Mouse (Mus musculus) CH12.LX (cell line): ENCODE measurements around the gene Pbx3. TPM values are rescaled to one million over a fixed set of nuclear protein-coding genes. Genes with fewer than 3 reads are reported as not detected.

Experiments
- DNase-seq: peaks from one replicate; pipeline ENCODE4 v3.0.0-alpha.2; 2013; ENCODE audit errors: extremely low read depth
- H3K27ac ChIP-seq: 2 replicates; pipeline ENCODE4 v1.5.1; 2012; ENCODE audit warnings: low read depth, mild to moderate bottlenecking, control low read depth, moderate library complexity; ENCODE audit not compliant: insufficient read depth
- H3K27me3 ChIP-seq: replicated peaks from 2 replicates; pipeline ENCODE3; 2012; ENCODE audit warnings: inconsistent platforms
- H3K36me3 ChIP-seq, 2 experiments: replicated peaks in 1 of 2; 2 replicates each; pipeline versions ENCODE3 to v1.6.1; 2012; ENCODE audit warnings: inconsistent platforms in 1 of 2, low read length in 1 of 2, mild to moderate bottlenecking in 1 of 2, mixed read lengths in 1 of 2, moderate library complexity in 1 of 2; ENCODE audit not compliant: control insufficient read depth in 1 of 2, insufficient read depth in 1 of 2
- H3K4me1 ChIP-seq, 2 experiments: 2 replicates each; pipeline ENCODE4 v1.6.1; 2012; ENCODE audit warnings: inconsistent platforms in 1 of 2, moderate library complexity in 1 of 2; ENCODE audit not compliant: insufficient read depth in 2 of 2, control insufficient read depth in 1 of 2
- H3K4me2 ChIP-seq: 2 replicates; pipeline ENCODE4 v1.6.1; 2012; ENCODE audit warnings: low read depth, mild to moderate bottlenecking, control low read depth; ENCODE audit not compliant: poor library complexity, insufficient read depth, severe bottlenecking
- H3K4me3 ChIP-seq, 3 experiments: fragments of 150-350 bp in 1 of 3; sonication (generic) in 1 of 3; replicated peaks in 1 of 3; 2 replicates each; pipeline versions ENCODE3 to v1.5.1; 2011 to 2012; ENCODE audit warnings: low read depth in 2 of 3, low read length in 2 of 3, mild to moderate bottlenecking in 2 of 3, moderate library complexity in 2 of 3, control low read depth in 1 of 3, improper control_type of control experiment in 1 of 3, inconsistent platforms in 1 of 3, mixed read lengths in 1 of 3; ENCODE audit not compliant: poor library complexity in 1 of 3
- H3K79me2 ChIP-seq: replicated peaks from 2 replicates; pipeline ENCODE4 v1.6.1; 2012; ENCODE audit warnings: mild to moderate bottlenecking, moderate library complexity; ENCODE audit not compliant: control insufficient read depth, poor library complexity, insufficient read depth, severe bottlenecking; ENCODE audit errors: extremely low read depth
- H3K9ac ChIP-seq: 2 replicates; pipeline ENCODE4 v1.6.1; 2012; ENCODE audit warnings: low read depth, mild to moderate bottlenecking, control low read depth, moderate library complexity; ENCODE audit not compliant: insufficient read depth
- H3K9me3 ChIP-seq: replicated peaks from 2 replicates; pipeline ENCODE3; 2012; ENCODE audit warnings: low read length, inconsistent platforms, mixed read lengths
- BHLHE40 ChIP-seq: IDR thresholded peaks from 2 replicates; pipeline ENCODE4 v1.6.1; 2011; ENCODE audit warnings: mild to moderate bottlenecking, low read depth, low read length, improper control_type of control experiment
- CHD1 ChIP-seq: IDR thresholded peaks from 2 replicates; pipeline ENCODE4 v1.6.1; 2012; ENCODE audit warnings: low read depth, low read length, improper control_type of control experiment, inconsistent platforms
- CTCF ChIP-seq, 2 experiments: IDR thresholded peaks in 1 of 2; conservative IDR thresholded peaks in 1 of 2; 2 replicates each; pipeline ENCODE4 v1.5.1; 2011 to 2012; ENCODE audit warnings: low read depth in 2 of 2, low read length in 2 of 2, improper control_type of control experiment in 1 of 2, inconsistent platforms in 1 of 2, mild to moderate bottlenecking in 1 of 2, moderate library complexity in 1 of 2
- HCFC1 ChIP-seq: IDR thresholded peaks from 2 replicates; pipeline ENCODE4 v1.6.1; 2012; ENCODE audit warnings: low read depth, mild to moderate bottlenecking, inconsistent platforms, low read length, improper control_type of control experiment
- IRF4 ChIP-seq: IDR thresholded peaks from 2 replicates; pipeline ENCODE4 v1.6.1; 2014; ENCODE audit warnings: low read depth, mild to moderate bottlenecking, inconsistent platforms, low read length, improper control_type of control experiment
- JUN ChIP-seq: IDR thresholded peaks from 2 replicates; pipeline ENCODE4 v1.6.1; 2011; ENCODE audit warnings: low read depth, mild to moderate bottlenecking, low read length, improper control_type of control experiment, moderate library complexity; ENCODE audit not compliant: insufficient read depth
- KAT2A ChIP-seq: IDR thresholded peaks from 2 replicates; pipeline ENCODE4 v1.6.1; 2012; ENCODE audit warnings: low read length, improper control_type of control experiment, inconsistent platforms; ENCODE audit not compliant: insufficient replicate concordance
- MAX ChIP-seq: IDR thresholded peaks from 2 replicates; pipeline ENCODE4 v1.6.1; 2011; ENCODE audit warnings: low read length, improper control_type of control experiment
- POLR2A ChIP-seq: IDR thresholded peaks from 2 replicates; pipeline ENCODE4 v1.6.1; 2011; ENCODE audit warnings: low read depth, mild to moderate bottlenecking, improper control_type of control experiment, low read length
- POLR2AphosphoS2 ChIP-seq: IDR thresholded peaks from 2 replicates; pipeline ENCODE4 v1.6.1; 2011; ENCODE audit warnings: low read depth, low read length, improper control_type of control experiment
- RCOR1 ChIP-seq: conservative IDR thresholded peaks from 2 replicates; pipeline ENCODE4 v1.6.1; 2012; ENCODE audit warnings: low read depth, mild to moderate bottlenecking, inconsistent platforms, low read length, improper control_type of control experiment
- SIN3A ChIP-seq: IDR thresholded peaks from 2 replicates; pipeline ENCODE4 v1.6.1; 2012; ENCODE audit warnings: low read length, improper control_type of control experiment, inconsistent platforms
- SMC3 ChIP-seq: IDR thresholded peaks from 2 replicates; pipeline ENCODE4 v1.6.1; 2011; ENCODE audit warnings: low read depth, low read length, improper control_type of control experiment
- TBP ChIP-seq: conservative IDR thresholded peaks from 2 replicates; pipeline ENCODE4 v1.6.1; 2011; ENCODE audit warnings: low read depth, low read length, improper control_type of control experiment
- UBTF ChIP-seq: IDR thresholded peaks from 2 replicates; pipeline ENCODE4 v1.6.1; 2012; ENCODE audit warnings: low read depth, mild to moderate bottlenecking, inconsistent platforms, low read length, improper control_type of control experiment, moderate library complexity
- ZC3H11A ChIP-seq: IDR thresholded peaks from 2 replicates; pipeline ENCODE4 v1.6.1; 2012; ENCODE audit warnings: low read depth, mild to moderate bottlenecking, inconsistent platforms, low read length, improper control_type of control experiment
- ZMIZ1 ChIP-seq: IDR thresholded peaks from 2 replicates; pipeline ENCODE4 v1.6.1; 2012; ENCODE audit warnings: low read depth, mild to moderate bottlenecking, inconsistent platforms, low read length, improper control_type of control experiment
- ZNF384 ChIP-seq: IDR thresholded peaks from 2 replicates; pipeline ENCODE4 v1.6.1; 2012; ENCODE audit warnings: low read depth, low read length, improper control_type of control experiment, inconsistent platforms
- dilution Hi-C: fragments of 300-500 bp; cut with MboI; formaldehyde crosslinking; loops from 2 replicates; pipeline ENCODE4 v1.14.3; 2020; ENCODE audit warnings: low sequenced_read_pairs; ENCODE audit not compliant: extremely low pct_unique_long_range_greater_than_20kb, extremely low pct_ligation_motif_present
- in situ Hi-C: fragments of 300-500 bp; cut with MboI; formaldehyde crosslinking; loops from 3 replicates; pipeline ENCODE4 v1.14.3; 2019; ENCODE audit warnings: low sequenced_read_pairs, low pct_ligation_motif_present, low pct_unique_long_range_greater_than_20kb, mixed read lengths
- polyA plus RNA-seq: library from polyadenylated mRNA; unstranded; fragments of >175 nt; gene quantifications from 2 replicates; pipeline ENCODE4 v1.2.1, GENCODE M21; 2012; ENCODE audit warnings: low read depth; ENCODE audit not compliant: insufficient read length
- total RNA-seq, 2 experiments: library from RNA; depleted of rRNA; stranded (reverse); fragments of 300-350 nt in 1 of 2; fragments of >200 nt in 1 of 2; gene quantifications; 2 replicates each; pipeline ENCODE4 v1.2.3; 2012 to 2014

The Pbx3 gene
- total and polyA plus RNA-seq, 3 experiments: 3.8 to 8.1 (median 5.9) TPM

DNA sequence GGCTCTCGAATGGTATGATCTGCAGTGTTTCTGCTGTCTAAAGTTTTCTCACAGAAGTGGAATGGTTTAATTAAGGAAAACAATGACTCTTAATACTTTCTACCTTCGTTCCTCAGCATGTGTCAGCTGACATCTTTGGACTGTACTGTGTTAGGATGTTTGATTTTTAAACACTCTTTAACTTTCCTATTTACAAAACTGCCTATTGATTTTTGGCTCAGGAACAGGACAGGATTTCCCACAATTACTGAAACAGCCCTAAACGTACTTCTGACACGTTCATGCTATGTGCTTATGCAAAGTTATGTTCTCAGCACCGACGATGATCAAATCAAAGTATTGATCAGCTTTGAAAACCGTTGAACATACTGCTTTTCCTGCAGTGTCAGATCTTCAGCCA lies 224.7 kb downstream of the Pbx3 start:
- no peak overlapping the region for H3K4me3 ChIP-seq
- DNase-seq: no peak
- no peaks in the 10 kb centered on the region for H3K36me3 ChIP-seq
- in situ Hi-C loops (no loop called here), dilution Hi-C loops (no loop called here)
- no peaks in the 10 kb centered on the region for H3K79me2 ChIP-seq
- H3K4me1 ChIP-seq: no peaks in the 10 kb centered on the region
- H3K4me2 ChIP-seq: no peak overlapping the region
- no peak overlapping the region for H3K9ac ChIP-seq
- no peak overlapping the region for H3K27ac ChIP-seq
- TF ChIP-seq JUN: no peak
- TF ChIP-seq CHD1: no peak
- TF ChIP-seq SMC3: no peak
- no peak for TF ChIP-seq ZMIZ1
- TF ChIP-seq BHLHE40: no peak
- no peak for TF ChIP-seq HCFC1
- TF ChIP-seq ZNF384: no peak
- TF ChIP-seq TBP: no peak
- TF ChIP-seq MAX: no peak
- TF ChIP-seq POLR2A: no peak
- H3K27me3 ChIP-seq: peaks cover 8% of the 10 kb centered on the region
- H3K9me3 ChIP-seq: no peaks in the 10 kb centered on the region

DNA sequence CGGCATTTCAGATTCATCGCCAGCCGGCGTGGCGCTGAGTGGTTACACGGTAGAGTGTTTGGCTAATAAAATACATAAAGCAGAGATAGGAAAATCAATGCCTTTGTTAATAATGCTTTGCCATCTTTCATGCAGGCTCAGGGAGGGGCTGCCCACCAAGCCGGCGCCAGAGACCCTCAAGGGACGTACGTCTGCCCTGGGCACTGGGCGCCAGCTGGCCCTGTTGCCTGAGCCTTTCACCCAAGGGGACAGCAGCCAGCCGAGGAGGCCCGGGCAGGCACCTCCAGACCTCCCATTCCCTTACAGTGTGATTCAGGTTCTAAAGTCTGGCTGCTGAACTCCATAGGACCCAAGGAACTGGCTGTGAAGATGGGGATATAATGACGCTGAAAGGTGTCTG lies 225.5 kb downstream of the Pbx3 start:
- H3K4me3 ChIP-seq: no peak overlapping the region
- no peak overlapping the region for H3K9ac ChIP-seq
- dilution Hi-C loops: no loop called here
- H3K4me2 ChIP-seq: no peak overlapping the region
- H3K9me3 ChIP-seq: no peaks in the 10 kb centered on the region
- no peak for TF ChIP-seq IRF4
- no peak for TF ChIP-seq MAX
- TF ChIP-seq SIN3A: no peak
- no peak for TF ChIP-seq UBTF
- no peak for TF ChIP-seq BHLHE40
- TF ChIP-seq KAT2A: no peak
- TF ChIP-seq POLR2AphosphoS2: no peak
- TF ChIP-seq POLR2A: no peak
- no peak for TF ChIP-seq RCOR1
- TF ChIP-seq CTCF (conservative IDR thresholded peaks at IDR 0.05 in 1 of 2, IDR thresholded peaks at IDR 0.05 in 1 of 2; ENCODE audit: low read depth in 2 of 2, low read length in 2 of 2): no peak
- no peak for TF ChIP-seq ZC3H11A
- H3K27me3 ChIP-seq: peaks cover 8% of the 10 kb centered on the region
- no peaks in the 10 kb centered on the region for H3K36me3 ChIP-seq
- H3K27ac ChIP-seq: no peak overlapping the region
- no peaks in the 10 kb centered on the region for H3K79me2 ChIP-seq
- no peaks in the 10 kb centered on the region for H3K4me1 ChIP-seq
- no peak for DNase-seq
- in situ Hi-C loops: no loop called here
